ENCODE assay signal across 8 mouse cellular contexts in the genomic region with DNA sequence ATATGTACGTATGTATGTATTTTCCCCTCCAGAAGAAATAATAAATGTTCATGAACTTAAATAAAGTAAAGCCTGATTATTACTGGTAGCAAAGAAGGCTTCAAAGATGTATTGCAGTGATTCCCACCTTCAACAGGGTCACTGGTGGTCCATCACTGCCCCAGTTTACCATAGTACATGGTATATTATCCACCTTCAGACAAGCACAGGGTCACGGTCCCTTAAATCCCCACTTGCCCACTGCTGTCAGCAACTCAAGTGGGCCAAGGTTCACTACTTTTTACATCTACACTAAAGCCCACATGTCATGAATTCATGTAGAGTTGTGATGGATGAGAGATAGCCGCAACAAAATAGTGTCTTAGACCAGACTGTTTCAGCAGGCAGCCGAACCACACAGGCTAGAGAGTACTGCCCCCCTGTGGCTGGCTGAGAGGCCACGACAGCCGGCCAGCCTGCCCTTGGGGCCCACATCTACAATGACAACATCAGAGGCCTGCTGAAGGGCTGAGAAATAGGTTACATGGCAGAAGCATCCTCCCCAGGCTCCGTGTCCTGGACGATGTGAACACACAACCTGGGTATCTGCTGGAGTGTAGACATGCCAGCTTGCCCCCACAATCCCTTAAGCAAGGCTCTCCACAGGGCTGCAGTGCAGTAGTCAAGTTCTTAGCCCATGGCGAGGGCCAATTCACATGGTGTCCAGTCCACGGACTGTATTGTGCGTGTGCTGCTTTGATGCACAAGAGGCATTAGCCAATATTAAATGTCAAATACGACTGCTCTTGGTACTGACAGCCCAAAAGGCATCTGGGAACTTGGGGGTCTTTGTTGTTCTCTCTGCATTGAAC. TPM values are rescaled to one million over a fixed set of nuclear protein-coding genes. Genes with fewer than 3 reads are reported as not detected.
DNase-seq lines count a peak whose midpoint lies in the region; ATAC-seq and TF ChIP-seq lines count a peak whose summit lies in the region.

No protein-coding gene starts in this region.

- ATAC-seq in hindbrain, embryonic 13.5 days (ENCODE audit: low FRiP score) = peak; percentile 52
- no peak for ATAC-seq in erythroblast, adult 5-6 weeks (replicated peaks; ENCODE audit: low FRiP score, poor library complexity, severe bottlenecking)

- intact Hi-C loops in gastrocnemius, adult 2 months (cut with DNase I) = loop anchor here (1.0 kb wide), 1 partner anchor 179 kb away; no protein-coding TSS in a partner anchor

- H3K27me3 ChIP-seq in hindbrain, embryonic 13.5 days = no peaks in the 10 kb centered on the region

- WGBS in hindbrain, embryonic 13.5 days = 55% methylated on average over 12 of the region's 12 CpGs

- 0 out of 2 replicates have a peak, but pooled peaks cover 7% of the 10 kb centered on the region for H3K4me1 ChIP-seq in hindbrain, embryonic 13.5 days (replicated peaks)

- DNase-seq in R1 (ENCODE audit: low read depth, low spot score) = peak; percentile 70
- DNase-seq in cerebellum, postnatal 25 days = peak; percentile 57 to 77
- DNase-seq in gastrocnemius, adult 2 months = peak; percentile 81
- DNase-seq in layer of hippocampus, postnatal 10 days (ENCODE audit: low spot score in 2 of 2) = peak; percentile 73 to 83
- peak; percentile 89 for DNase-seq in lung, postnatal 36 days
- DNase-seq in right cerebral cortex, adult 2 months (ENCODE audit: low spot score in 2 of 2) = peak; percentile 67 to 77

- H3K27ac ChIP-seq in gastrocnemius, adult 2 months = no peak overlapping the region
- H3K27ac ChIP-seq in hindbrain, embryonic 13.5 days = no peak overlapping the region

- H3K9me3 ChIP-seq in hindbrain, embryonic 13.5 days = 0 out of 2 replicates have a peak, but pooled peaks cover 2% of the 10 kb centered on the region

- no peak overlapping the region for H3K4me2 ChIP-seq in hindbrain, embryonic 13.5 days

- H3K9ac ChIP-seq in hindbrain, embryonic 13.5 days = no peak overlapping the region

- TF ChIP-seq CTCF in gastrocnemius, adult 2 months (IDR thresholded peaks at IDR 0.05) = peak; percentile 96; the same call in 1 of the 2 replicates

- no peak overlapping the region for H3K4me3 ChIP-seq in gastrocnemius, adult 2 months
- H3K4me3 ChIP-seq in hindbrain, embryonic 13.5 days = no peak overlapping the region

- H3K36me3 ChIP-seq in hindbrain, embryonic 13.5 days = 0 out of 2 replicates have a peak, but pooled peaks cover 5% of the 10 kb centered on the region

RNA-seq across cellular contexts. Expression of a gene that starts 29.6 kb away (rescaled TPM):
- 10 to 100 TPM; 21.1 to 23.8 TPM for total RNA-seq in gastrocnemius, adult 2 months (2021)
- 26.1 and 29.4 TPM in 2 replicates for polyA plus RNA-seq in hindbrain, embryonic 13.5 days (2015; fragmentation: Nextera tagmentation; extraction: Ambion mirVana)
- total RNA-seq in layer of hippocampus, postnatal 10 days (2021) = 100 to 1,000 TPM; 113 to 118 TPM
- 1.7 and 2.3 TPM in 2 replicates for total RNA-seq in erythroblast, adult 5-6 weeks (2015; ENCODE audit: low replicate concordance)
- total RNA-seq in erythroblast, adult 5-6 weeks (2017; ENCODE audit: low replicate concordance) = 3.6 and 26.8 TPM in 2 replicates

Comparison
In these comparisons a context has a peak if more than half of its experiments do, and no peak if none do; other contexts are left out.
1. RNA of a gene that starts 29.6 kb away (total RNA-seq): 113 to 118 TPM in layer of hippocampus, postnatal 10 days; 1.7 to 26.8 TPM in erythroblast, adult 5-6 weeks and 21.1 to 23.8 TPM in gastrocnemius, adult 2 months; every median in the first group is over 4 times any median in the second.
2. Peak in every context shown above with its lines, with median percentiles within 50 percentile points of each other: DNase-seq.